Mouse (Mus musculus) hindbrain, embryonic 15.5 days (tissue): ENCODE measurements around the gene 1700029F12Rik. TPM values are rescaled to one million over a fixed set of nuclear protein-coding genes. Genes with fewer than 3 reads are reported as not detected.
"Not testable (repeated sequence)": the region's sequence is repeated elsewhere in the genome, so short reads cannot be mapped to it uniquely, and the experiment has no call there.

Experiments
- ATAC-seq: fragments of 200-750 bp; cut with Nextera tagmentation; 2 replicates; pipeline ENCODE4 v1.8.0; 2017; ENCODE audit warnings: low read depth, moderate number of reproducible peaks, moderate TSS enrichment; ENCODE audit not compliant: low FRiP score
- H3K27ac ChIP-seq: fragments of 300-500 bp; sonication (generic); replicated peaks from 2 replicates; pipeline ENCODE4 v1.5.1; 2015; ENCODE audit warnings: mild to moderate bottlenecking, inconsistent platforms
- H3K27me3 ChIP-seq: fragments of 300-500 bp; sonication (generic); 2 replicates; pipeline ENCODE4 v1.6.1; 2015; ENCODE audit warnings: control low read depth, inconsistent platforms
- H3K36me3 ChIP-seq: fragments of 300-500 bp; sonication (generic); 2 replicates; pipeline ENCODE4 v1.6.1; 2015; ENCODE audit warnings: control low read depth, inconsistent platforms
- H3K4me1 ChIP-seq: fragments of 300-500 bp; sonication (generic); replicated peaks from 2 replicates; pipeline ENCODE4 v1.6.1; 2015; ENCODE audit warnings: control low read depth, inconsistent platforms
- H3K4me2 ChIP-seq: fragments of 300-500 bp; sonication (generic); 2 replicates; pipeline ENCODE4 v1.6.1; 2015; ENCODE audit warnings: moderate library complexity, mild to moderate bottlenecking, inconsistent platforms
- H3K4me3 ChIP-seq: fragments of 300-500 bp; sonication (generic); 2 replicates; pipeline ENCODE4 v1.5.1; 2015; ENCODE audit warnings: mild to moderate bottlenecking, inconsistent platforms
- H3K9ac ChIP-seq: fragments of 300-500 bp; sonication (generic); 2 replicates; pipeline ENCODE4 v1.6.1; 2015; ENCODE audit warnings: inconsistent platforms
- H3K9me3 ChIP-seq: fragments of 300-500 bp; sonication (generic); 2 replicates; pipeline ENCODE4 v1.6.1; 2016; ENCODE audit warnings: control low read depth, inconsistent platforms
- WGBS: fragments of 180-500 bp; shearing (Covaris S2); methylation state at CpG from one replicate; pipeline ENCODE4 v1.1.7; 2015; 5-methylcytosine and 5-hydroxymethylcytosine counted together
- polyA plus RNA-seq: library from polyadenylated mRNA; unstranded; fragments of >200 nt; fragmentation: Nextera tagmentation; extraction: Ambion mirVana; gene quantifications from 2 replicates; pipeline ENCODE4 v1.2.1, GENCODE M21; 2015

The 1700029F12Rik gene
- polyA plus RNA-seq, 1 experiment from 2014 or later: not detected

GRCm38 (mm10) chr13:97064844-97065621, 30.9 kb upstream of the 1700029F12Rik start:
- not testable (repeated sequence) for H3K36me3 ChIP-seq, H3K4me3 ChIP-seq, H3K9ac ChIP-seq, H3K27me3 ChIP-seq, H3K27ac ChIP-seq, H3K9me3 ChIP-seq, H3K4me1 ChIP-seq
- 42% methylated on average over 18 of the region's 18 CpGs for whole genome bisulfite sequencing
- peak overlapping the region; percentile 19 for H3K4me2 ChIP-seq
- peak; percentile 16; the same call in 1 of the 2 replicates for ATAC-seq

GRCm38 (mm10) chr13:97064413-97064812, 30.3 kb upstream of the 1700029F12Rik start:
- ATAC-seq: no peak
- Histone ChIP-seq H3K9me3 (no peaks in the 10 kb centered on the region), H3K4me2 (peak overlapping the region; percentile 19), H3K27me3 (0 out of 2 replicates have a peak, but pooled peaks cover 6% of the 10 kb centered on the region), H3K27ac (no peak overlapping the region), H3K9ac (no peak overlapping the region), H3K36me3 (no peaks in the 10 kb centered on the region), H3K4me1 (0 out of 2 replicates have a peak, but pooled peaks cover 4% of the 10 kb centered on the region), H3K4me3 (no peak overlapping the region)
- WGBS: 65% methylated on average over 3 of the region's 3 CpGs

- H3K4me1 ChIP-seq: 0 out of 2 replicates have a peak, but pooled peaks cover 4% of the 10 kb centered on the region
- H3K4me3 ChIP-seq: no peak overlapping the region
- H3K9me3 ChIP-seq: no peaks in the 10 kb centered on the region
- ATAC-seq: no peak
- no peak overlapping the region for H3K9ac ChIP-seq
- no peak overlapping the region for H3K27ac ChIP-seq
- H3K4me2 ChIP-seq: no peak overlapping the region
- no peaks in the 10 kb centered on the region for H3K36me3 ChIP-seq
- 81% methylated on average over 2 of the region's 2 CpGs for WGBS
- H3K27me3 ChIP-seq: 0 out of 2 replicates have a peak, but pooled peaks cover 6% of the 10 kb centered on the region
Measured at GRCm38 (mm10) chr13:97063431-97063830, 29.3 kb upstream of the 1700029F12Rik start.

GRCm38 (mm10) chr13:97062151-97062550, 28.0 kb upstream of the 1700029F12Rik start:
- no peak for ATAC-seq
- Histone ChIP-seq H3K4me1 (0 out of 2 replicates have a peak, but pooled peaks cover 4% of the 10 kb centered on the region), H3K27ac (no peak overlapping the region), H3K9me3 (no peaks in the 10 kb centered on the region), H3K27me3 (0 out of 2 replicates have a peak, but pooled peaks cover 2% of the 10 kb centered on the region), H3K9ac (no peak overlapping the region), H3K4me2 (no peak overlapping the region), H3K36me3 (no peaks in the 10 kb centered on the region), H3K4me3 (no peak overlapping the region)
- 94% methylated on average over 3 of the region's 3 CpGs for WGBS

- Histone ChIP-seq H3K4me3 (no peak overlapping the region), H3K27ac (no peak overlapping the region), H3K9ac (no peak overlapping the region), H3K36me3 (no peaks in the 10 kb centered on the region), H3K9me3 (no peaks in the 10 kb centered on the region), H3K4me2 (no peak overlapping the region), H3K27me3 (no peaks in the 10 kb centered on the region), H3K4me1 (0 out of 2 replicates have a peak, but pooled peaks cover 4% of the 10 kb centered on the region)
- 42% methylated on average over 4 of the region's 8 CpGs for WGBS
- ATAC-seq: no peak
Measured at GRCm38 (mm10) chr13:97060331-97060730, 26.2 kb upstream of the 1700029F12Rik start.

GRCm38 (mm10) chr13:97059746-97060145, 25.6 kb upstream of the 1700029F12Rik start:
- no peak overlapping the region for H3K9ac ChIP-seq
- H3K27ac ChIP-seq: no peak overlapping the region
- H3K27me3 ChIP-seq: no peaks in the 10 kb centered on the region
- 90% methylated on average over 6 of the region's 6 CpGs for WGBS
- no peak overlapping the region for H3K4me2 ChIP-seq
- H3K36me3 ChIP-seq: no peaks in the 10 kb centered on the region
- no peak overlapping the region for H3K4me3 ChIP-seq
- H3K4me1 ChIP-seq: 0 out of 2 replicates have a peak, but pooled peaks cover 4% of the 10 kb centered on the region
- no peaks in the 10 kb centered on the region for H3K9me3 ChIP-seq
- no peak for ATAC-seq

GRCm38 (mm10) chr13:97057817-97058216, 23.7 kb upstream of the 1700029F12Rik start:
- Histone ChIP-seq H3K4me3 (no peak overlapping the region), H3K9me3 (no peaks in the 10 kb centered on the region), H3K9ac (no peak overlapping the region), H3K4me2 (no peak overlapping the region), H3K36me3 (no peaks in the 10 kb centered on the region), H3K27me3 (no peaks in the 10 kb centered on the region), H3K27ac (no peak overlapping the region), H3K4me1 (no peaks in the 10 kb centered on the region)
- no peak for ATAC-seq
- WGBS: 55% methylated on average over 4 of the region's 4 CpGs

GRCm38 (mm10) chr13:97053844-97054243, 19.7 kb upstream of the 1700029F12Rik start:
- H3K4me2 ChIP-seq: no peak overlapping the region
- H3K4me1 ChIP-seq: no peaks in the 10 kb centered on the region
- WGBS: 51% methylated on average over 8 of the region's 8 CpGs
- H3K9ac ChIP-seq: no peak overlapping the region
- H3K27me3 ChIP-seq: no peaks in the 10 kb centered on the region
- no peak for ATAC-seq
- no peak overlapping the region for H3K4me3 ChIP-seq
- no peaks in the 10 kb centered on the region for H3K9me3 ChIP-seq
- H3K36me3 ChIP-seq: no peaks in the 10 kb centered on the region
- H3K27ac ChIP-seq: no peak overlapping the region

GRCm38 (mm10) chr13:97052667-97053066, 18.5 kb upstream of the 1700029F12Rik start:
- WGBS: 15% methylated on average over 11 of the region's 11 CpGs
- Histone ChIP-seq H3K9me3 (no peaks in the 10 kb centered on the region), H3K36me3 (no peaks in the 10 kb centered on the region), H3K4me3 (no peak overlapping the region), H3K4me1 (no peaks in the 10 kb centered on the region), H3K9ac (no peak overlapping the region), H3K4me2 (no peak overlapping the region), H3K27ac (no peak overlapping the region), H3K27me3 (no peaks in the 10 kb centered on the region)
- ATAC-seq: peak; percentile 73; the same call in 1 of the 2 replicates

- peak; percentile 19; the same call in 1 of the 2 replicates for ATAC-seq
- Histone ChIP-seq H3K9ac (no peak overlapping the region), H3K27me3 (no peaks in the 10 kb centered on the region), H3K4me3 (no peak overlapping the region), H3K36me3 (no peaks in the 10 kb centered on the region), H3K9me3 (no peaks in the 10 kb centered on the region), H3K27ac (no peak overlapping the region), H3K4me2 (no peak overlapping the region), H3K4me1 (no peaks in the 10 kb centered on the region)
- WGBS: 69% methylated on average over 6 of the region's 6 CpGs
Measured at GRCm38 (mm10) chr13:97051158-97051557, 17.0 kb upstream of the 1700029F12Rik start.

- Histone ChIP-seq H3K9me3 (no peaks in the 10 kb centered on the region), H3K36me3 (no peaks in the 10 kb centered on the region), H3K27ac (no peak overlapping the region), H3K9ac (no peak overlapping the region), H3K4me1 (no peaks in the 10 kb centered on the region), H3K4me3 (no peak overlapping the region), H3K27me3 (no peaks in the 10 kb centered on the region), H3K4me2 (no peak overlapping the region)
- no peak for ATAC-seq
- 91% methylated on average over 13 of the region's 13 CpGs for WGBS
Measured at GRCm38 (mm10) chr13:97030075-97030474, 4.1 kb downstream of the 1700029F12Rik start.

- Histone ChIP-seq H3K9ac (no peak overlapping the region), H3K36me3 (no peaks in the 10 kb centered on the region), H3K27me3 (no peaks in the 10 kb centered on the region), H3K27ac (no peak overlapping the region), H3K4me2 (no peak overlapping the region), H3K4me3 (no peak overlapping the region), H3K9me3 (no peaks in the 10 kb centered on the region), H3K4me1 (no peaks in the 10 kb centered on the region)
- WGBS: 73% methylated on average over 4 of the region's 4 CpGs
- ATAC-seq: no peak
Measured at GRCm38 (mm10) chr13:97021906-97022305, 12.3 kb downstream of the 1700029F12Rik start.
